Mouse (Mus musculus): Measurements from ENCODE around the gene Lypd5. TPM values are rescaled to one million over a fixed set of nuclear protein-coding genes. Genes with fewer than 3 reads are reported as not detected.
A peak's percentile ranks its signal among the peaks of the same experiment; 100 is the strongest.

The Lypd5 gene
- total RNA-seq, 1 experiment from 2014 or later, result not detected

GRCm38 (mm10) chr7:24359269-24359668 lies 10.3 kb downstream of the Lypd5 start:
- DNase-seq, result peak; percentile 71

GRCm38 (mm10) chr7:24361001-24361400 lies 12.0 kb downstream of the Lypd5 start:
- no peak for DNase-seq

- peak; percentile 66 for DNase-seq
Measured at GRCm38 (mm10) chr7:24363228-24363627, 14.2 kb downstream of the Lypd5 start.

- DNase-seq, result peak; percentile 89
Measured at GRCm38 (mm10) chr7:24364827-24365226, 15.8 kb downstream of the Lypd5 start.

- no peak for DNase-seq
Measured at GRCm38 (mm10) chr7:24365258-24366014, 16.4 kb downstream of the Lypd5 start.

- no peak for DNase-seq
Measured at GRCm38 (mm10) chr7:24366716-24367632, 18.0 kb downstream of the Lypd5 start.

GRCm38 (mm10) chr7:24368226-24368625 lies 19.2 kb downstream of the Lypd5 start:
- DNase-seq, result no peak

- DNase-seq, result peak; percentile 0
Measured at GRCm38 (mm10) chr7:24368946-24369345, 19.9 kb downstream of the Lypd5 start.

- DNase-seq, result peak; percentile 34
Measured at GRCm38 (mm10) chr7:24369731-24370541, 20.9 kb downstream of the Lypd5 start, which contains the start of gene Kcnn4. TSS of gene Kcnn4 (plus strand) at chr7:24370263.

GRCm38 (mm10) chr7:24371012-24371808 lies 22.2 kb downstream of the Lypd5 start:
- DNase-seq, result peak; percentile 2

- DNase-seq, result no peak
Measured at GRCm38 (mm10) chr7:24371809-24372145, 22.8 kb downstream of the Lypd5 start.

- DNase-seq, result peak; percentile 27
Measured at GRCm38 (mm10) chr7:24372300-24372699, 23.3 kb downstream of the Lypd5 start.

GRCm38 (mm10) chr7:24372786-24373185 lies 23.8 kb downstream of the Lypd5 start:
- DNase-seq, result no peak

- peak; percentile 43 for DNase-seq
Measured at GRCm38 (mm10) chr7:24373538-24374379, 24.8 kb downstream of the Lypd5 start.

GRCm38 (mm10) chr7:24376456-24376855 lies 27.5 kb downstream of the Lypd5 start:
- no peak for DNase-seq

GRCm38 (mm10) chr7:24377091-24377865 lies 28.3 kb downstream of the Lypd5 start:
- DNase-seq, result peak; percentile 74

GRCm38 (mm10) chr7:24378049-24378701 lies 29.2 kb downstream of the Lypd5 start:
- DNase-seq, result no peak

GRCm38 (mm10) chr7:24379934-24380333 lies 30.9 kb downstream of the Lypd5 start:
- no peak for DNase-seq

GRCm38 (mm10) chr7:24380370-24380769 lies 31.4 kb downstream of the Lypd5 start:
- DNase-seq, result no peak

Measured in adrenal gland, postnatal 14 days (tissue).